Mouse (Mus musculus) neural tube, embryonic 14.5 days (tissue): ENCODE measurements at regions not wholly inside any gene's neighbourhood (a gene's known extent, or its start where the extent isn't known, plus 50 kb on each side); places are given as distances from the start of the nearest gene placed in this dataset.

Experiments
- ATAC-seq: fragments of 200-750 bp; cut with Nextera tagmentation; 2 replicates; pipeline ENCODE4 v1.8.0; 2017; ENCODE audit warnings: low read depth, mild to moderate bottlenecking, moderate TSS enrichment, moderate library complexity
- H3K27ac ChIP-seq: fragments of 300-500 bp; sonication (generic); 2 replicates; pipeline ENCODE4 v1.5.1; 2014; ENCODE audit warnings: low read depth, mild to moderate bottlenecking, control low read depth, low read length, moderate library complexity, mixed read lengths
- H3K27me3 ChIP-seq: fragments of 300-500 bp; sonication (generic); 2 replicates; pipeline ENCODE4 v1.6.1; 2014; ENCODE audit warnings: low read length; ENCODE audit not compliant: control insufficient read depth, insufficient read depth
- H3K36me3 ChIP-seq: fragments of 300-500 bp; sonication (generic); 2 replicates; pipeline ENCODE4 v1.6.1; 2014; ENCODE audit warnings: low read length, mixed read lengths; ENCODE audit not compliant: control insufficient read depth, insufficient read depth
- H3K4me1 ChIP-seq: fragments of 300-500 bp; sonication (generic); 2 replicates; pipeline ENCODE4 v1.6.1; 2014; ENCODE audit warnings: low read length; ENCODE audit not compliant: control insufficient read depth, insufficient read depth
- H3K4me2 ChIP-seq: fragments of 300-500 bp; sonication (generic); 2 replicates; pipeline ENCODE4 v1.6.1; 2014; ENCODE audit warnings: mild to moderate bottlenecking, low read depth, low read length, control low read depth
- H3K4me3 ChIP-seq: fragments of 300-500 bp; sonication (generic); 2 replicates; pipeline ENCODE4 v1.5.1; 2014; ENCODE audit warnings: low read depth, low read length, control low read depth, mixed read lengths
- H3K9ac ChIP-seq: fragments of 300-500 bp; sonication (generic); replicated peaks from 2 replicates; pipeline ENCODE4 v1.6.1; 2014; ENCODE audit warnings: low read depth, mild to moderate bottlenecking, control low read depth, low read length, mixed read lengths
- H3K9me3 ChIP-seq: fragments of 300-500 bp; sonication (generic); 2 replicates; pipeline ENCODE4 v1.6.1; 2016; ENCODE audit warnings: low read length; ENCODE audit not compliant: control insufficient read depth
- WGBS: fragments of 180-500 bp; shearing (Covaris S2); extraction: QIAGEN DNeasy Blood & Tissue Kit; methylation state at CpG from one replicate; pipeline ENCODE4 v1.1.7; 2014; 5-methylcytosine and 5-hydroxymethylcytosine counted together

DNA sequence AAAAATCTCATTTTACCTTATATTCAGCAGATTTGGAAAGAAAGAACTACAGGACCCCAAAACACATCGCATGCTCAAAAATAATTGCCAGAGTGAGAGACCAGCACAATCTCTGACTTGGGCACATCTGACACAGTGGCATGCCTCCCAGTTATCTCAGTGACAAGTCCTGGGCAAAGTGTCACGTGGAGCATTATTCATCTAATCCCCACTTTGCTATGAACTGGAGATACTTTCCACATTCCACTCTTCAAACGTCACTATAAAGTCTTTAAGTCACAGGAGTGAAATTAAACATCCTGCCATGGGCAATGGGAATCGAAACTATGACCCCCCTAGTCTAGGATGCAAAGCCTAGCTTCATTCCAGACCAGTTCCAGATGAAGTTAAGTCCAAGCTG is 93.5 kb upstream of the Ssbp2 start:
- no peaks in the 10 kb centered on the region for H3K36me3 ChIP-seq
- no peak overlapping the region for H3K9ac ChIP-seq
- peaks cover 9% of the 10 kb centered on the region for H3K4me1 ChIP-seq
- no peak overlapping the region for H3K27ac ChIP-seq
- no peak overlapping the region for H3K4me2 ChIP-seq
- no peaks in the 10 kb centered on the region for H3K27me3 ChIP-seq
- no peak overlapping the region for H3K4me3 ChIP-seq
- no peaks in the 10 kb centered on the region for H3K9me3 ChIP-seq
- WGBS, result 84% methylated on average over 4 of the region's 4 CpGs
- no peak for ATAC-seq

DNA sequence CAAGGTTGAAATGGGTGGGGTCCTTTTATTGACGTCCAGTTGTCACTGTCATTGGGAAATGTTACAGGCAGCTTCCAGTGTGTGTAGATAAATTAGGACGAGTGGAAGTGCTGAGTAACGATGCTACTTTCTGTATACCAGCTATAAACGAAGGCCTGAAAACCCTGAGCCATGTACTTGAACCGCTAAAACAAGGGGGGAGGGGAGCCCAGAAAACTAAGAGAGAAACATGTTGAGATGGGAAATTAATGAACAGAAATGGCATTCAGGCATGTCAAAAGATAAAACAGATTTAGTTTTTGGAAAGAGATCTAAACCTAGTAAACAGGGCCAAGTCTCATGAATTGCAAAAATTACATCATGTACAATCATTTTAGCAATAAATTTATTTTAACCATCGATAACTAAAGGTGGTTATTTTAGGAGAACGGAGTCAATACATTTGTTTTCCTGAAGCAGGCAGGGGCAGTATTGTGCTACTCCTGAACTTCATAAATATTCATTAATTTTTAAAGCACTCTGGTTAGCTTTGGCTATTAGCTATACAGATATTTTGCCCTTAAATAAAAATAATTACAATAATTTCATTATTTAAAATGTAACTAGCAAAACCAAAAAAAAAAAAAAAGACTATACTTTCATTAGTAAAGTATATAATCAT is 92.1 kb upstream of the Ssbp2 start:
- no peak overlapping the region for H3K9ac ChIP-seq
- no peak overlapping the region for H3K4me2 ChIP-seq
- peaks cover 22% of the 10 kb centered on the region for H3K4me1 ChIP-seq
- H3K27ac ChIP-seq, result no peak overlapping the region
- WGBS, result 29% methylated on average over 7 of the region's 7 CpGs
- ATAC-seq, result no peak
- no peaks in the 10 kb centered on the region for H3K36me3 ChIP-seq
- H3K9me3 ChIP-seq, result no peaks in the 10 kb centered on the region
- H3K4me3 ChIP-seq, result no peak overlapping the region
- no peaks in the 10 kb centered on the region for H3K27me3 ChIP-seq

DNA sequence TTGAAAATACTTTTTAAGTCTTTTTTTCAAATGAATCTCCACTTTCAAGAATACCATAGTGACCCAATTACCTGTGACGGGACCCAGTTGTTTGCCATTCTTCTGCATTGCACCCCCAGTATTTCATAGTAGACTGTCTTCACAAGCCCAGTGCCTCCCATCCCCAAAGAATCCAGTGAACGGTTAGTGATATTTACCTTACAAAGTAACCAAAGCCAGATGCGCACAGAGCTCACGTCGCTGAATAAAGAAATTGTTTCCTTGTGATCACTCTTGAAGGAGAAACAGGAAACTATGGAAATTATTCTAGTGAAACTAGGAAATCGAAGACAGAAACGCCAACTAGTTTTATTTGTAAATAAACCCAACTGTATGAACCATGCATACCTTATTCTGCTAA is 91.4 kb upstream of the Ssbp2 start:
- no peaks in the 10 kb centered on the region for H3K27me3 ChIP-seq
- no peak for ATAC-seq
- peaks cover 24% of the 10 kb centered on the region for H3K4me1 ChIP-seq
- H3K4me2 ChIP-seq, result no peak overlapping the region
- 83% methylated on average over 7 of the region's 7 CpGs for WGBS
- H3K9ac ChIP-seq, result no peak overlapping the region
- no peak overlapping the region for H3K27ac ChIP-seq
- no peaks in the 10 kb centered on the region for H3K9me3 ChIP-seq
- H3K36me3 ChIP-seq, result no peaks in the 10 kb centered on the region
- H3K4me3 ChIP-seq, result no peak overlapping the region

DNA sequence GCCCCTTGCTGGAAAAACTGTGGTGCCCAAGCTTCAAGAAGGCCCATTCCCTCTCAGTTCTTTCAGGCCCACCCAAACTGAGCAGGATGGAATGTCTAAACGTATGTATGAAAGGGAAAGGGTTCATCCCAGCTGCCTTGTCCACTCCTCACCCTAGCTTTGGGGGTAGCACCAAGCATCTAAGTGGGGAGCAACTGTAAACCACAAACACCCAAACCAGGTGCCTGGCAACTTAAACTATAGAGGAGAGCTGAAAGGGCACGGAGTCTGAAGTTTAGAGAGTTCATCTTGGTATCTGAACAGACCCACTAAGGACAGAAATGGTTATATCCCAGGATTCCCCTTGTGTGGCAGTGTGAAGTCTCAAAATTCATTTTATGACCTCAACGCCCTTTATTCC is 90.1 kb upstream of the Ssbp2 start:
- Histone ChIP-seq H3K27me3 (no peaks in the 10 kb centered on the region), H3K4me2 (peak overlapping the region; percentile 77), H3K4me3 (peak overlapping the region; percentile 36), H3K4me1 (peaks cover 24% of the 10 kb centered on the region), H3K9ac (no peak overlapping the region), H3K9me3 (no peaks in the 10 kb centered on the region), H3K36me3 (no peaks in the 10 kb centered on the region), H3K27ac (peak overlapping the region; percentile 91)
- no peak for ATAC-seq
- 19% methylated on average over 3 of the region's 3 CpGs for WGBS

DNA sequence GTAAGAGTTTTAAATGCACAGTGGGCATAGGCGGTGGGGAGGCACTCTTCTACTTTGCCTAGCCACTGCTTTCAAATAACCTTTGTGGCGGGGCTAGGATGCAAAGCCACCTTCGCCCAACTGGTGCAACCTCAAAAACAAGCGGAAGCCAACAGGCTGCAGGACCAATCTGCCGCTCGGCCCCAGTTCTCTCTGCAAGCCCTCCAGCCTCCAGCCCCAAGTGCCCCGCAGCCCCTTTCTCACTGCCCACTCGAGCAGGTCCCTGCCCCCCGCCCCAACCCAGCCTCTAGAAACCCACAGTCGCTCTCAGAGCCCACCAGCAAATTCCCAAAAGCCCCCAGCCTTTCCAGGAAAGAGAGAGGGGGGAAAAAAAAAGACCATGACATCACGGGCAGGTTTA is 89.6 kb upstream of the Ssbp2 start:
- no peaks in the 10 kb centered on the region for H3K9me3 ChIP-seq
- H3K27me3 ChIP-seq, result no peaks in the 10 kb centered on the region
- H3K4me1 ChIP-seq, result peaks cover 24% of the 10 kb centered on the region
- H3K4me2 ChIP-seq, result peak overlapping the region; percentile 77
- H3K27ac ChIP-seq, result peak overlapping the region; percentile 91
- under 1% methylated on average over 11 of the region's 11 CpGs for WGBS
- H3K9ac ChIP-seq, result peak overlapping the region; percentile 49
- H3K36me3 ChIP-seq, result no peaks in the 10 kb centered on the region
- peak; percentile 38 for ATAC-seq
- H3K4me3 ChIP-seq, result peak overlapping the region; percentile 36

DNA sequence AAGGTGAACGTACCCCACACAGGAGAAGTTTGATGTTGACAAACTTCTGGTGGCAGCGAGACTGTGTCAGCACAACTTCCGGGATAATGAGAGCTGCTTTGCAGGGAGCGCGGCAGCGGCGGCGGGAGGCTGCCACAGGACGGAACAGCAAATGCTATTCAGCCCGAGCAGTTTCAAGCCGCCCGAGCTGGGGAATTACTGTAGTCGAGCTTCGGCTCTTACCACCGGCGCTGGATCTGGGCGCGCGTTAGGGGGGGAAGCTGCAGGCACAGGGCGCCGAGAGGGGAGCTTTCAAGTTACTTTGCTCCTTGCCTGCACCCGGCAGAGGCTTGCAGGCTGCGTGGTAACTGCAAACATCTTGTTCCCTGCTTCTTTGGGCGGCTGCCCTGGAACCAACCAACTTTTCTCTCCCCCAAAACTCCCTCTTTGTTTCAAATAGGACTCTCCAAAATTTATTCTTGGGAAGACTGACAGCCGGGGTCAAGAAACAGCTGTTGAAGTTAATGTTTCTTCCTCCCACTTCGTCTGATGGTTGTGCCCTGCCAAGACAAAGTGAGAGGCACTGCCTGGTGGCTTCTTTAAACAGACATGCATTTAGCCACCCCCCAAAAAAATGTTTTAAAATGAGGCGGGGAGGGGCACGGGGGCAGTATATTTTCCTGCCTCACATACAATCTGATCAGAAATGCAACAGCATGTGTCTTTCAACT is 89.0 kb upstream of the Ssbp2 start:
- peak; percentile 93 for ATAC-seq

DNA sequence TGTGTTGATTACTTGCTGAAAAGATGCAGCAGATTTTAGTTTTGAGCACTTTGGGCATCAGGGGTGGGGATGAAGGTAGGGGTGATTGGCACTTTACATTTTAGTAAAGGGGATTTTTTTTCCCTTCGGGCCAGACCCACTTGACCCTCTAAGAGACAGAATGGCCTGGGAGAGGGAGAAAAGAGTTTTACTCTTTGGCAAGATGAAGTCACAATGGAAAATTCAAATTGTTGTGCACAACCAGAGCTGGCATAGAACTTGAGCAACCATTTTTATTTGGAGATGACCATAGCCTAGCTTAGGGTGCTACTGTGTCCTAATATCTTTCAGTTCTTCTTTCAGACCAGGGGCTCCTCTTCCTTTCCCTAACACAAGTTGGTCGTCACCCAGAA is 88.5 kb upstream of the Ssbp2 start:
- Histone ChIP-seq H3K36me3 (no peaks in the 10 kb centered on the region), H3K9me3 (no peaks in the 10 kb centered on the region), H3K4me3 (peak overlapping the region; percentile 36; the same call in 1 of the 2 replicates), H3K27me3 (no peaks in the 10 kb centered on the region), H3K4me2 (peak overlapping the region; percentile 77), H3K27ac (peak overlapping the region; percentile 91), H3K9ac (no peak overlapping the region), H3K4me1 (peaks cover 24% of the 10 kb centered on the region)
- 30% methylated on average over 2 of the region's 2 CpGs for WGBS
- ATAC-seq, result no peak

More for the DNA sequence above, 89.0 kb upstream of the Ssbp2 start:
- Histone ChIP-seq H3K27ac (peak overlapping the region; percentile 91), H3K36me3 (no peaks in the 10 kb centered on the region), H3K9ac (peak overlapping the region; percentile 49; the same call in 1 of the 2 replicates), H3K9me3 (no peaks in the 10 kb centered on the region), H3K4me2 (peak overlapping the region; percentile 77), H3K27me3 (no peaks in the 10 kb centered on the region), H3K4me3 (peak overlapping the region; percentile 36), H3K4me1 (peaks cover 24% of the 10 kb centered on the region)
- under 1% methylated on average over 28 of the region's 28 CpGs for WGBS

DNA sequence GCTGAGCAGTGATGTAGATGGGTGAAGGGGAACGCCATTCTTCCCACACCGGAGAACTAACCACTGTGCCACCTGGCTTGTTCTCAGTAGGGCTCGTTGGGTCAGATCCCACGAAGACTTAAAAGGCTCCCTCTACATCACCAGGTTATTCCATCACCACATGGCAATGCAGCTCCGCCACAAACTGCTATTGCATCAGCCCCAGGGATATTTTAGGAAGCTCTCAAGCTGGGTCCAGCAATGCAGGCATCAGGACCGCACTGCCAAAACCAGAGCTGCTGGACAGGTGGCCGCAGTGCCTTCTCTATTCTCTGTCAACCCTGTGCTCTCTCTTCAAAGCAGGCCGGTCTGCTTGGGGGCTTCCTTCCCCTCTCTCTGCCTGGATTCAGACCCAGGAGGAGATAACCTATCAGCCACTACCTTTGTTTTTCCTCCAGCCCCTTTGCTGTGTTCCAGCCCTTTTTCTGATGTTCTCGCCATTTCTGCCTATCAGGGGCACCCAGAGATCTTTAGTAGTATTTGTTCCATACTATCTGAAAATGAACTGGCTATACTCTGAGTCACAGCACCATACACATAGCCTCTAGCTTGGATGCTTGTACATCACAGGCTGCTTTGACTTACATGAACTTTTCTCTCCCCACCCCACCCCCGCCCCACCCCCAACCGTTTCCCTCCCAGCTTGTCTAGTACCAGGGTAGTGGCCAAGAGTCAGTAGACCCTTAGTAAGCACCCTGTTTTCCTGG is 87.8 kb upstream of the Ssbp2 start:
- no peaks in the 10 kb centered on the region for H3K27me3 ChIP-seq
- H3K27ac ChIP-seq, result peak overlapping the region; percentile 91
- H3K36me3 ChIP-seq, result no peaks in the 10 kb centered on the region
- 46% methylated on average over 11 of the region's 11 CpGs for WGBS
- ATAC-seq, result no peak
- peaks cover 24% of the 10 kb centered on the region for H3K4me1 ChIP-seq
- no peak overlapping the region for H3K4me3 ChIP-seq
- H3K9me3 ChIP-seq, result no peaks in the 10 kb centered on the region
- H3K4me2 ChIP-seq, result no peak overlapping the region
- no peak overlapping the region for H3K9ac ChIP-seq

DNA sequence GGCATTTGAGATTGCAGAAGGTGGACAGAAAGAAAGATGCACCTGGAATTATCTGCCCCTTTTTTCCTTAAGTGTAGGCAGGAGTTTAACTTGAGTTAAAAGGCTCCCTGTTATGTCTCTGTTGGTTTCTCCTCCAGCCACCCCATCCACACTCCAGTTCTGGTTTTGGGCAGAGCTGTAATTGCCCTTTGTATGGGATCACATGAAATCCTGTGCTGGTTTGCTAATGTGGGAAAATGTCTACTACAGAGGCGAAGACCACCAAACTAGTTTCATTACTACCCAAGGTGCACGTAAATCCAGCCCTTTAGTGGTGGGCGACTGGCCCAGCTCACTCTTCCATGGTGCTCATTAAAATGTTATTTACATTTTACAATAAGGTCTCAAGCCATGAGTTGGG is 85.9 kb upstream of the Ssbp2 start:
- Histone ChIP-seq H3K9me3 (no peaks in the 10 kb centered on the region), H3K4me3 (no peak overlapping the region), H3K27ac (no peak overlapping the region), H3K36me3 (no peaks in the 10 kb centered on the region), H3K9ac (no peak overlapping the region), H3K27me3 (no peaks in the 10 kb centered on the region), H3K4me1 (peaks cover 24% of the 10 kb centered on the region), H3K4me2 (no peak overlapping the region)
- no peak for ATAC-seq
- 9% methylated on average over 3 of the region's 3 CpGs for WGBS
